Mouse (Mus musculus): ENCODE data around the gene Ankrd34a. TPM values are rescaled to one million over a fixed set of nuclear protein-coding genes. Genes with fewer than 3 reads are reported as not detected.

Gene Ankrd34a
- total RNA-seq, 2 experiments from 2014 or later: not detected

Other genes starting within 250 kb of the Ankrd34a start
- not detected in 2 replicates for gene BC107364, start 144.3 kb upstream of the Ankrd34a start, total RNA-seq (2015)
- gene BC107364, start 144.3 kb upstream of the Ankrd34a start, total RNA-seq (2017): not detected in 2 replicates
- gene Hfe2, start 71.5 kb upstream of the Ankrd34a start, total RNA-seq (2015): not detected in 2 replicates
- not detected in 2 replicates for gene Hfe2, start 71.5 kb upstream of the Ankrd34a start, total RNA-seq (2017)
- 411 and 437 TPM in 2 replicates for gene Txnip, start 38.7 kb upstream of the Ankrd34a start, total RNA-seq (2015)
- 356 and 357 TPM in 2 replicates for gene Txnip, start 38.7 kb upstream of the Ankrd34a start, total RNA-seq (2017)
- not detected in 2 replicates for gene Gm16253, start 19.7 kb upstream of the Ankrd34a start, total RNA-seq (2015)
- gene Gm16253, start 19.7 kb upstream of the Ankrd34a start, total RNA-seq (2017): 0.40 TPM in 1 of 2 replicates, not detected in the other
- 22.8 and 26.3 TPM in 2 replicates for gene Polr3gl, start 2.5 kb upstream of the Ankrd34a start, total RNA-seq (2015)
- gene Polr3gl, start 2.5 kb upstream of the Ankrd34a start, total RNA-seq (2017): 45.6 and 46.4 TPM in 2 replicates
- gene Lix1l, start 4.5 kb downstream of the Ankrd34a start, total RNA-seq (2015): 0.59 and 1.7 TPM in 2 replicates
- 1.7 TPM in 2 replicates for gene Lix1l, start 4.5 kb downstream of the Ankrd34a start, total RNA-seq (2017)
- 89.0 and 99.4 TPM in 2 replicates for gene Rbm8a, start 33.3 kb downstream of the Ankrd34a start, total RNA-seq (2015)
- gene Rbm8a, start 33.3 kb downstream of the Ankrd34a start, total RNA-seq (2017): 42.3 and 43.4 TPM in 2 replicates
- gene Pex11b, start 38.7 kb downstream of the Ankrd34a start, total RNA-seq (2015): 18.3 and 30.9 TPM in 2 replicates
- 12.3 and 14.9 TPM in 2 replicates for gene Pex11b, start 38.7 kb downstream of the Ankrd34a start, total RNA-seq (2017)
- 0.04 TPM in 1 of 2 replicates, not detected in the other for gene Gm42957, start 38.8 kb downstream of the Ankrd34a start, total RNA-seq (2015)
- gene Gm42957, start 38.8 kb downstream of the Ankrd34a start, total RNA-seq (2017): 0.04 and 0.53 TPM in 2 replicates
- 0.02 and 0.29 TPM in 2 replicates for gene Itga10, start 48.9 kb downstream of the Ankrd34a start, total RNA-seq (2015)
- gene Itga10, start 48.9 kb downstream of the Ankrd34a start, total RNA-seq (2017): 0.15 TPM in 1 of 2 replicates, not detected in the other
- gene Ankrd35, start 73.5 kb downstream of the Ankrd34a start, total RNA-seq (2015): not detected in 2 replicates
- not detected in 2 replicates for gene Ankrd35, start 73.5 kb downstream of the Ankrd34a start, total RNA-seq (2017)
- 18.6 and 26.6 TPM in 2 replicates for gene Pias3, start 99.7 kb downstream of the Ankrd34a start, total RNA-seq (2015)
- 10.3 and 13.4 TPM in 2 replicates for gene Pias3, start 99.7 kb downstream of the Ankrd34a start, total RNA-seq (2017)
- gene Nudt17, start 111.9 kb downstream of the Ankrd34a start, total RNA-seq (2015): 1.7 and 1.9 TPM in 2 replicates
- 0.73 TPM in 1 of 2 replicates, not detected in the other for gene Nudt17, start 111.9 kb downstream of the Ankrd34a start, total RNA-seq (2017)
- 39.3 and 44.2 TPM in 2 replicates for gene Polr3c, start 131.0 kb downstream of the Ankrd34a start, total RNA-seq (2015)
- gene Polr3c, start 131.0 kb downstream of the Ankrd34a start, total RNA-seq (2017): 18.7 and 28.7 TPM in 2 replicates
- 136 and 137 TPM in 2 replicates for gene Rnf115, start 131.0 kb downstream of the Ankrd34a start, total RNA-seq (2015)
- gene Rnf115, start 131.0 kb downstream of the Ankrd34a start, total RNA-seq (2017): 135 and 150 TPM in 2 replicates
- 0.07 and 0.25 TPM in 2 replicates for gene Pdzk1, start 232.6 kb downstream of the Ankrd34a start, total RNA-seq (2015)
- gene Pdzk1, start 232.6 kb downstream of the Ankrd34a start, total RNA-seq (2017): not detected in 2 replicates
- gene Cd160, start 232.7 kb downstream of the Ankrd34a start, total RNA-seq (2015): 1.5 and 4.2 TPM in 2 replicates
- 0.57 and 2.6 TPM in 2 replicates for gene Cd160, start 232.7 kb downstream of the Ankrd34a start, total RNA-seq (2017)

Data from megakaryocyte, adult 5-6 weeks (primary cell).